Mouse (Mus musculus): Measurements from ENCODE around the gene 4930562C15Rik. TPM values are rescaled to one million over a fixed set of nuclear protein-coding genes. Genes with fewer than 3 reads are reported as not detected.

4930562C15Rik gene
- total RNA-seq, 2 experiments from 2014 or later = not detected

DNA sequence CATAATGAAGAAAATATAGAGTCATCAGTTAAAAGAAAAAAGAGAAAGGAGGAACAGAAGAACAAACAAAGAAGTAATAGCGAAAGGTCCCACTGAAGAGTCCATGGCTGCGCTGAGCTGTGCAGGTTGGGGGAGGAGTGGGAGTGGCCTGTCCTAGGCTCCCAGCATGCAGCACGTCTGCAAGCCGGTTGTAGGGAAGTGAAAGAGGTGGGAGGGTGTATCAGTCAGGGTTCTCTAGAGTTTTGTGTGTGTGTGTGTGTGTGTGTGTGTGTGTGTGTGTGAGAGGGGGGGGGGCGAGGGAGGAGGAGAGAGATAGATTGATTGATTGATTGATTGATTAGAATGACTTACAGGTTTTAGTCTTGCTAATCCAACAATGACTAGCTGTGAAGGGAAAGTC lies 72.8 kb downstream of the 4930562C15Rik start:
- DNase-seq (ENCODE audit: low spot score in 2 of 2) = no peak
- intact Hi-C loops (cut with DNase I) = no loop called here

DNA sequence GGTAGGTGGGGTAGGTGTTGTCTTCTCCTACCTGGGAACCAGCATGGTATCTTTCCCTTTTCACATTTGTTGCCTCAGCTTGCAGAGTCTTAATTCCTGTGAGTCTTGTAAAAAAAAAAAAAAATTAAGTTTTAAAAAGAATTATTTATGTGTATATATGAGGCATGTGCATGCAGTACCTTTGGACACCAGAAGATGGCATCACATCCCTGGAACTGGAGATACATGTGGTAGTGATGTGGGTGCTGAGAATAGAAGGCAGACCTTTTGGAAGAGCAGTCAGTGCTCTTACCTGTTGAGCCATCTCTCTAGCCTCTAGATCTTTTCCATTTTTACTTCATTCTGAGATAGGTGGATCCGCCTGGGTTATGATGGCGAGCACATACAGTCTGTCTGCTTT lies 74.5 kb downstream of the 4930562C15Rik start:
- intact Hi-C loops (cut with DNase I) = loop anchor here (5.0 kb wide), 1 partner anchor 32 kb away; no protein-coding TSS in a partner anchor
- no peak for DNase-seq (ENCODE audit: low spot score in 2 of 2)

DNA sequence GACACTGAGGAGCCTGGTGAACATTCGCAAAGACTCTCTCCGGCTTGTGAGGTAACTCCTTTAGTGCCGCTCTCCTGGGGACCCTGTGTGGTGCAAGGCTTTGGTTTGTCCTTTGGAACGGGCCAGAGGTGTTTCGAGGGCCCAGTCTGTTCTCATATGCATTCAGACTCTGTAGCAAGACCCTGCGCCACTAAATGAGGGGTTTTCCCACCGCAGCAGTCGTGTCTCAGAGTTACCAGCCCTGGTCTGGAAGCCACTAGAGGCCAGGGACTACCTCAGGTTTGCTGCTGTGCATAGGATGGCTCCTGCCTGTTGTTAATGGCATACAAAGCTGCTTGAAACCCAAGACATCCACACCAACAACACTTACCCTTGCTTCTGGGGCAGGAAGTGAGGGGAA lies 75.5 kb downstream of the 4930562C15Rik start:
- DNase-seq (ENCODE audit: low spot score in 2 of 2) = no peak
- intact Hi-C loops (cut with DNase I) = loop anchor here (5.0 kb wide), 1 partner anchor 33 kb away; no protein-coding TSS in a partner anchor

DNA sequence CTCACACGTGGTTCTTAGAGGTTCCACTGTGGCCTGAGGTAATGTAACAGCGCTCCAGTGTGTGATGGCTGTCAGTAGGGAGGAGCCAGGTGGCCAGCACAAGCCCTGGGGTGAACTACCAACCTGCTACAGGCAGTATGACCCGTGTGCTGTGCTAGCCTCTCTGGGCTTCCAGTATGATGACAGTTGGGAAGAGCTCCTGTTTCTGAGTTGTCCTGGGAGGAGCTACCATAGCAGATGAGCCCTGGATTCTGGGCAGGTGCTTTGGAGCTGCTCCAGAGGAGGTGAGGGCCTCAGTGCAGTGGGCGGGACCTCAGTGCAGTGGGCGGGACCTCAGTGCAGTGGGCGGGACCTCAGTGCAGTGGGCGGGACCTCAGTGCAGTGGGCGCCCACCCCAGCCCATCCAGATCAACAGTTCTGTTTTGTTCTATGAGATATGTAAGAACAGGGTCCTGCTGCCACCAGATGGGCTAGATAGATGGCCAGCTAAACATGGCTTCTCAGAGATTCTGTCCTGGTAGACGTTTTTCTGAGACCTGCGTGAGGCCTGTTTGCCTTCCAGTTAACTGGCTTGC lies 76.9 kb downstream of the 4930562C15Rik start:
- intact Hi-C loops (cut with DNase I) = loop anchor here (2.0 to 5.0 kb wide), 2 partner anchors 25 to 35 kb away; partner anchors contain the start of gene Mgrn1
- no peak for DNase-seq (ENCODE audit: low spot score in 2 of 2)

DNA sequence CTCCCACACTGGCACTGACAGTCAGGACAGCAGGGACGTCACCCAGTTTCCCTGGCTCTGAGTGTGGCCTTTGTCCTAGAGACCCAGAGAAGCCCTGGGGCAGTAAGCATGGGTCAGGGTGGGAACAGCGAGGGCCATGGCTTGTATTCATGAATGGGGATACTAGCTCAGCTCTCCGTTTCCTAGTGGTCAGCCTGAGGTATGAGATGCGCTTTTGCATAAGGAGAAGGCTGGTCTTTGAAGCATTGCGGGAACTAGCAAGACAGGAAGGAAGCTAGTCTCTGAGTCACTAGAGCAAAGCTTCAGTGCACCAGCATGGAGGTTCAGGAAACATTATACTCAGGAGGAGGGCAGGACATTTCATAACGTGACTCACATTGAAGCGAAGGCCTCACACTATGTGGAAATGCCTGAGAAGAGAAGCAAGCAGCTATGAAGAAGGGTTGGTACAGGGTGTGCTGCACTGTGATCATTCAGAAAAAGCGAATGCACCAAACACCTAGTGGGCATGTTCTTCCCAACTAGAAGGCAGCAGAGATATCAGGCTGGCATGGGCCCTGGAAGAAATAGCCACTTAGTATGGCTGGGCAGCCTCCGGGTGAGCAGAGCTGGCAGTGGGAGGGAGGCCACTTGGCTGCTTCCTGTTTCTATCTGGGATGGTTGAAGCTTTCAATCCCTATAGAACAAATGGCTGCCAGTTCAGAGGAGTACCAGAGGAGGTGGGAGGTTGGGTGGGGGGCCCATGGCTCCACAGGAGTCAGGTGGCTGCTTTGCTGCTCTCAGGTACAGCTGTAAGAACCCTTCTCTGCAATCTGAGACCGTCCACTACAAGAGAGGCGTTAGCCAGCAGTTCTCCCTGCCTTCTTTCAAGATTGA lies 77.9 kb downstream of the 4930562C15Rik start:
- intact Hi-C loops (cut with DNase I) = loop anchor here (2.0 to 5.0 kb wide), 2 partner anchors 26 to 36 kb away; partner anchors contain the start of gene Mgrn1

DNA sequence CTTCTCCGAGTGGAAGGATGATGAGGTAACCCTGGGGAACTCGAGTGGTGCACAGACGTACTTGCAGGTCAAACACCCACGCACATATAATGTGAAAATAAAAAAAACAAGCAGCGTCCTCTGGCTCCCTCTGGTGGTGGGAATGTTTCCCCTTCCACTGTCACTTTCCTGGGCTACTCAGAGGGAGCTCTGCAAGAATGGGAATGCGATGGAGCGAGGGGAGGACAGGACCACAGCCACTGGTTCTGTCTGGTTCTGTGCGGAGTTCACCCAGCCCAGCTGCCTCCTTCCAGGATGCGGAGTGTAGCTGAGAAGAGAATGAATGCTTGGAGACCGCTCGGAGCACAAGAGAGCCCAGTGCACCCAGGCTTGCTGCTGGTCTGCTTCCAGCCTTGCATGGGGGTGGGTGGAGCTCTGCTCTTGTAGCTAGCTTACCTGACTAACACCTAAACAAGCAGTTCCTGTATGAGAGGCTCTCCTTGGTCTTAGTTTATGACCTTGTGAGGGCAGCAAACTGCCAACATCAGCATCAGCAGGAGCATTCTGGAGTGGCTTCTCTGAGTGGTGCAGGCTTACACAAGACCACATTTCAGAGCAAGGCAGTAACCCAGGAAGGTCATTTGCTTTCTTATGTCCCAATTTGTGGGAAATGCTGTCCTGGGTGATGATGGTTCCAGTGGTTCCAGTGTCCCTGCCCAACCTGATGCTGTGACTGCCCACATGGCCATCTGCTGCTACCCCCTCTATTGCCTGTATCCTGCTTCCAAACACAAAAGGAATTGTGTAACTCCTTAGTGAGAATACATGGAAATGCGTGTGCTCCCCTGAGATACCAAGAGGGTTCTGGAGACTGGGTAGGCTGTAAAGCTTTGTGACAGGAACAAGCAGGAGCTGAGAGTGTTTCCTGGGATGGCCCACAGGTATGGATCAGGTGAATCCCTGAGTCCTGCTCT lies 78.8 kb downstream of the 4930562C15Rik start:
- intact Hi-C loops (cut with DNase I) = loop anchor here (2.0 to 5.0 kb wide), 2 partner anchors 27 to 37 kb away; partner anchors contain the start of gene Mgrn1
- peak; percentile 86 to 94 for DNase-seq (ENCODE audit: low spot score in 2 of 2)

More for the DNA sequence above, 77.9 kb downstream of the 4930562C15Rik start:
- DNase-seq (ENCODE audit: low spot score in 2 of 2) = peak in 1 of 2 experiments; percentile 31

DNA sequence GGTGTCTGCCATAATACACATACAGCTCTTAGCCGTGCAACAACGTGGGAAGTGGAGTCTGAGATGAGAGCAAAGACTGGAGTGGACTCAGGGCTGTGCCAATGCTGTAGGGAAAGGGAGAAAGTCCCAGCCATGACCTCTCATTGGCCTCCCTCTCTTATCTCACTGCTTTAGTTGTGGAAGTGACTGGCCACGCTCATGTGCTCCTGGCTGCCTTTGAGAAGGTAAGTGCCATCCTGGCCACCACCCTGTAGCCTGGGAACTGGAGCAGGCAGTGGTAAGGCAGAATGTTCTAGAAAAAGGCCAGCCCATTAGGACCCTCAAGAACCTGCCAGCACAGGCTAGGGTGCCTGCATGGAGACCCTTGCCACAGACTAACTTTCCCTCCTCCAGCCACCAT lies 80.7 kb downstream of the 4930562C15Rik start:
- intact Hi-C loops (cut with DNase I) = no loop called here
- DNase-seq (ENCODE audit: low spot score in 2 of 2) = no peak

DNA sequence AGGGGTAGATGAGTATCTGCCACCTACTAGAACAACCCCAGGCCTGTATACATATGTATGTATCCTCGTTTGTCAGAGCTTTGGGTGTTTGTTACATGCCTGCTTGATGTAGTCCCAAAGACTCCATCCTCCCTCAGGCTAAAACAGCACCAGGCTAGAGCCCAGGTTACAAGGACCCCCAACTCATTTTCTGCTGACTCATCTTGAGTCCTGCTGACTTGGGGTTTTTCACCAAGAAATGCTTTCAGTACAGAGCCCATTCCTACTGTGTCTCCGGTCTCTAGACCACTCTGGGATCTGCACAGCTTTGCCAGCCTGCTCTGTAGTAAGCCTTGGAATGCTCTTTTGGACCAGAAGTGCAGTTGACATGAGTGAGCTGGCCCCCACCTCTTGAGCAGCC lies 81.4 kb downstream of the 4930562C15Rik start:
- no peak for DNase-seq (ENCODE audit: low spot score in 2 of 2)
- intact Hi-C loops (cut with DNase I) = no loop called here

Other genes starting within 250 kb of the 4930562C15Rik start
- gene Glis2, start 240.7 kb upstream of the 4930562C15Rik start, total RNA-seq (2021) = 10 to 100 TPM; 11.7 to 12.4 TPM
- gene Pam16, start 210.4 kb upstream of the 4930562C15Rik start, total RNA-seq (2021) = 10 to 100 TPM; 67.5 to 92.8 TPM
- 1 to 10 TPM; 7.5 to 9.9 TPM for gene Vasn, start 195.5 kb upstream of the 4930562C15Rik start, total RNA-seq (2021)
- 10 to 100 TPM; 62.2 to 63.3 TPM for gene Dnaja3, start 195.4 kb upstream of the 4930562C15Rik start, total RNA-seq (2021)
- 10 to 100 TPM; 82.0 to 92.7 TPM for gene Coro7, start 155.6 kb upstream of the 4930562C15Rik start, total RNA-seq (2021)
- gene Nmral1, start 116.1 kb upstream of the 4930562C15Rik start, total RNA-seq (2021) = 10 to 100 TPM in 1 of 2 experiments, 1 to 10 TPM in 1; 9.6 to 10.5 TPM
- 10 to 100 TPM; 79.0 to 80.3 TPM for gene Hmox2, start 109.1 kb upstream of the 4930562C15Rik start, total RNA-seq (2021)
- gene Cdip1, start 45.1 kb upstream of the 4930562C15Rik start, total RNA-seq (2021) = 100 to 1,000 TPM; 193 to 204 TPM
- gene Ubald1, start 44.9 kb downstream of the 4930562C15Rik start, total RNA-seq (2021) = 10 to 100 TPM; 86.6 to 88.2 TPM
- gene Mgrn1, start 50.8 kb downstream of the 4930562C15Rik start, total RNA-seq (2021) = 100 to 1,000 TPM; 200 to 206 TPM
- gene Nudt16l1, start 103.3 kb downstream of the 4930562C15Rik start, total RNA-seq (2021) = 10 to 100 TPM; 72.4 TPM
- 10 to 100 TPM; 54.9 to 61.8 TPM for gene Anks3, start 128.8 kb downstream of the 4930562C15Rik start, total RNA-seq (2021)
- gene Sept12, start 162.4 kb downstream of the 4930562C15Rik start, total RNA-seq (2021) = not detected
- not detected for gene Smim22, start 171.9 kb downstream of the 4930562C15Rik start, total RNA-seq (2021)
- gene Rogdi, start 178.1 kb downstream of the 4930562C15Rik start, total RNA-seq (2021) = 100 to 1,000 TPM; 195 to 210 TPM
- gene Glyr1, start 214.4 kb downstream of the 4930562C15Rik start, total RNA-seq (2021) = 100 to 1,000 TPM; 145 to 151 TPM
- gene Ubn1, start 214.6 kb downstream of the 4930562C15Rik start, total RNA-seq (2021) = 10 to 100 TPM; 43.3 to 48.2 TPM